Mouse (Mus musculus) bone marrow macrophage, adult 2 months (primary cell): ENCODE measurements at regions not wholly inside any gene's neighbourhood (a gene's known extent, or its start where the extent isn't known, plus 50 kb on each side); places are given as distances from the start of the nearest gene placed in this dataset.

Experiments
- CTCF ChIP-seq: IDR thresholded peaks from 2 replicates; pipeline ENCODE4 v1.5.1; 2012; ENCODE audit warnings: low read depth, mild to moderate bottlenecking, low read length, moderate library complexity
- POLR2A ChIP-seq: IDR thresholded peaks from 2 replicates; pipeline ENCODE4 v1.6.1; 2012; ENCODE audit warnings: mild to moderate bottlenecking, low read depth, low read length, borderline replicate concordance

GRCm38 (mm10) chr14:24871392-24871998 lies 384.6 kb downstream of the Rps24 start:
- no peak for TF ChIP-seq POLR2A
- TF ChIP-seq CTCF, result no peak
